Mouse (Mus musculus) layer of hippocampus, adult 18-20 months (tissue): ENCODE measurements at regions not wholly inside any gene's neighbourhood (a gene's known extent, or its start where the extent isn't known, plus 50 kb on each side); places are given as distances from the start of the nearest gene placed in this dataset.
A peak's percentile ranks its signal among the peaks of the same experiment; 100 is the strongest.

ENCODE experiments used
- DNase-seq, 2 experiments: peaks; one replicate each; pipeline ENCODE4 v3.0.0; 2022; ENCODE audit warnings: low spot score in 2 of 2

- peak; percentile 67 to 86 for DNase-seq
Measured at GRCm38 (mm10) chr4:90437375-90438190, 219.0 kb downstream of the Zfp352 start.

GRCm38 (mm10) chr4:90438191-90438922, 219.7 kb downstream of the Zfp352 start:
- no peak for DNase-seq

DNA sequence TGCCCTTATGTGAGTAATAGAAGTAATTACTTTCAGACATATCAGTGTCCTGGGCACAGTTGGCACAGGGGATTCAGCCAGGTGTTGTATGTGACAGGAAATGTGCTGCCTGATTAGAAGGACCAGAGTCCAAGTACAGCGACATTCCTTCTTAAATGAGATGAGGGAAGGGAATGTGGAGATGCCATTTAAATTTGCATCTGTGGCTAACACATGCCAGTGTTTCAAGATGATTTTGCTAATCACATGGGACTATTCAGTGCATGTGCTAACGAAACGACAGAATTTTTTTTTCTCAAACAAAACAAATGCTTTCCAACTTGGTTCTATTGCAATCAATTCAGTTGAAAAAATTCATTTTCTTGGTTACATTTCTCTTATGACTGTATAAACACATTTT, 226.6 kb downstream of the Zfp352 start:
- DNase-seq, result peak in 1 of 2 experiments; percentile 7

DNA sequence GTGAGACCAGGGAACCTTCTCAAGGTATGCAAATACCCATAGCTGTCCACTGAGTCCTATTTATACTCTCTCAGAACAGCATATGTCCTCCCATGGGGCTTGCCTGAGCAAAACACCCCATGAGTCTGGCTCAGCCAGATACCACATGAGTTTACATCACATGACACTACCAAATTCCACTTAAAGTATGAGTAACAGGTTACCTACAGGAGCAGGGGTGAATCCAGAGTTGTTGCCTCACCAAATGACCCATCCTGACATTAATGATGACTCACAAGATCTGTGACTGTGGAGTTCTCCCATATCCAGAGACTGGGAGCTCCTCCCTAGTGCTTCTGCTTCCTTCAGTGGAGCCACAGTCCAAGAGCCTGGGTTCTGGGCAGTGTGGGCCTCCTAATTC, 234.0 kb downstream of the Zfp352 start:
- DNase-seq, result no peak

- DNase-seq, result no peak
Measured at GRCm38 (mm10) chr4:90453029-90453428, 234.4 kb downstream of the Zfp352 start.

- no peak for DNase-seq
Measured at GRCm38 (mm10) chr4:90496891-90497610, 278.4 kb downstream of the Zfp352 start.
